Mouse (Mus musculus): ENCODE results near the gene Dnajc27.

GRCm38 (mm10) chr12:4065498-4065897 lies 16.9 kb upstream of the Dnajc27 start:
- TF ChIP-seq POLR2A (IDR thresholded peaks at IDR 0.05; ENCODE audit: extremely low read depth, insufficient read depth, low read length) (no peak), CTCF (IDR thresholded peaks at IDR 0.05; ENCODE audit: extremely low read depth, insufficient read depth, low read length) (no peak)
